Mouse (Mus musculus) heart, postnatal 0 days (tissue): ENCODE results near the gene Slc35b4. TPM values are rescaled to one million over a fixed set of nuclear protein-coding genes. Genes with fewer than 3 reads are reported as not detected.

Experiments used
- ATAC-seq: fragments of 200-750 bp; cut with Nextera tagmentation; 2 replicates; pipeline ENCODE4 v1.8.0; 2017; ENCODE audit warnings: low read depth, moderate number of reproducible peaks, moderate library complexity; ENCODE audit not compliant: insufficient read depth
- DNase-seq: peaks from one replicate; pipeline ENCODE4 v3.0.0-alpha.2; 2016; ENCODE audit warnings: low spot score
- H3K27ac ChIP-seq: fragments of 300-500 bp; sonication (generic); 2 replicates; pipeline ENCODE4 v1.5.1; 2014; ENCODE audit warnings: low read depth, mild to moderate bottlenecking
- H3K27me3 ChIP-seq: fragments of 300-500 bp; sonication (generic); 2 replicates; pipeline ENCODE4 v1.6.1; 2014; ENCODE audit warnings: low read length, mixed read lengths; ENCODE audit not compliant: control insufficient read depth, insufficient read depth
- H3K36me3 ChIP-seq: fragments of 300-500 bp; sonication (generic); replicated peaks from 2 replicates; pipeline ENCODE4 v1.6.1; 2014; ENCODE audit warnings: low read length, mixed read lengths; ENCODE audit not compliant: control insufficient read depth, insufficient read depth
- H3K4me1 ChIP-seq: fragments of 300-500 bp; sonication (generic); 2 replicates; pipeline ENCODE4 v1.6.1; 2014; ENCODE audit warnings: antibody characterized with exemption; ENCODE audit not compliant: control insufficient read depth, insufficient read depth
- H3K4me2 ChIP-seq: fragments of 300-500 bp; sonication (generic); 2 replicates; pipeline ENCODE4 v1.6.1; 2014; ENCODE audit warnings: low read depth, mild to moderate bottlenecking, low read length, moderate library complexity
- H3K4me3 ChIP-seq: fragments of 300-500 bp; sonication (generic); 2 replicates; pipeline ENCODE4 v1.5.1; 2014; ENCODE audit warnings: low read depth, low read length
- H3K9ac ChIP-seq: fragments of 300-500 bp; sonication (generic); replicated peaks from 2 replicates; pipeline ENCODE4 v1.6.1; 2014; ENCODE audit warnings: low read depth, low read length, mixed read lengths
- H3K9me3 ChIP-seq: fragments of 300-500 bp; sonication (generic); replicated peaks from 2 replicates; pipeline ENCODE4 v1.6.1; 2016; ENCODE audit warnings: low read length; ENCODE audit not compliant: control insufficient read depth
- CTCF ChIP-seq: IDR thresholded peaks from 2 replicates; pipeline ENCODE4 v1.5.1; 2016; ENCODE audit warnings: antibody characterized with exemption, control low read depth, low read depth
- EP300 ChIP-seq: IDR thresholded peaks from 2 replicates; pipeline ENCODE4 v1.6.1; 2016; ENCODE audit warnings: antibody characterized with exemption, low read depth
- WGBS: fragments of 180-500 bp; shearing (Covaris S2); extraction: QIAGEN DNeasy Blood & Tissue Kit; methylation state at CpG from one replicate; pipeline ENCODE4 v1.1.7; 2014; 5-methylcytosine and 5-hydroxymethylcytosine counted together
- polyA plus RNA-seq: library from polyadenylated mRNA; unstranded; fragments of >200 nt; fragmentation: Nextera tagmentation; extraction: Ambion mirVana; gene quantifications from 2 replicates; pipeline ENCODE4 v1.2.1, GENCODE M21; 2015
- total RNA-seq: library from RNA; depleted of rRNA; stranded (reverse); fragments of >200 nt; gene quantifications from 2 replicates; pipeline ENCODE4 v1.2.3, GENCODE M21; 2014; ENCODE audit warnings: low replicate concordance

The Slc35b4 gene
- total and polyA plus RNA-seq, 2 experiments from 2014 or later, result 9.0 to 14.6 TPM

GRCm38 (mm10) chr6:34156841-34157748, 19.8 kb downstream of the Slc35b4 start:
- H3K4me1 ChIP-seq, result peaks cover 21% of the 10 kb centered on the region
- H3K9me3 ChIP-seq, result no peaks in the 10 kb centered on the region
- no peak overlapping the region for H3K4me2 ChIP-seq
- H3K36me3 ChIP-seq, result peaks cover 53% of the 10 kb centered on the region
- WGBS, result 85% methylated on average over 14 of the region's 14 CpGs
- no peak for ATAC-seq
- H3K27me3 ChIP-seq, result no peaks in the 10 kb centered on the region
- no peak for DNase-seq
- TF ChIP-seq CTCF (no peak), EP300 (no peak)
- no peak overlapping the region for H3K4me3 ChIP-seq
- H3K9ac ChIP-seq, result no peak overlapping the region
- peak overlapping the region; percentile 15; the same call in 1 of the 2 replicates for H3K27ac ChIP-seq

GRCm38 (mm10) chr6:34156057-34156456, 20.9 kb downstream of the Slc35b4 start:
- 53% methylated on average over 5 of the region's 5 CpGs for WGBS
- Histone ChIP-seq H3K9ac (no peak overlapping the region), H3K4me2 (no peak overlapping the region), H3K36me3 (peaks cover 44% of the 10 kb centered on the region), H3K9me3 (no peaks in the 10 kb centered on the region), H3K4me1 (peaks cover 21% of the 10 kb centered on the region), H3K27ac (peak overlapping the region; percentile 56; the same call in 1 of the 2 replicates), H3K27me3 (no peaks in the 10 kb centered on the region), H3K4me3 (no peak overlapping the region)
- ATAC-seq (no peak), DNase-seq (no peak)
- no peak for TF ChIP-seq EP300

- Histone ChIP-seq H3K36me3 (peaks cover 36% of the 10 kb centered on the region), H3K4me2 (no peak overlapping the region), H3K4me1 (peaks cover 21% of the 10 kb centered on the region), H3K27ac (peak overlapping the region; percentile 56; the same call in 1 of the 2 replicates), H3K4me3 (no peak overlapping the region), H3K9me3 (no peaks in the 10 kb centered on the region), H3K9ac (no peak overlapping the region), H3K27me3 (no peaks in the 10 kb centered on the region)
- TF ChIP-seq CTCF (no peak), EP300 (no peak)
- DNase-seq, result no peak
- WGBS, result 72% methylated on average over 15 of the region's 15 CpGs
- ATAC-seq, result no peak
Measured at GRCm38 (mm10) chr6:34155137-34155804, 21.6 kb downstream of the Slc35b4 start.

GRCm38 (mm10) chr6:34154202-34154601, 22.7 kb downstream of the Slc35b4 start:
- Histone ChIP-seq H3K27me3 (no peaks in the 10 kb centered on the region), H3K36me3 (peaks cover 25% of the 10 kb centered on the region), H3K9me3 (no peaks in the 10 kb centered on the region), H3K27ac (peak overlapping the region; percentile 56; the same call in 1 of the 2 replicates), H3K4me1 (peaks cover 21% of the 10 kb centered on the region), H3K4me2 (no peak overlapping the region), H3K4me3 (no peak overlapping the region), H3K9ac (no peak overlapping the region; the same call in 1 of the 2 replicates)
- TF ChIP-seq EP300, result no peak
- TF ChIP-seq CTCF, result no peak
- ATAC-seq (no peak), DNase-seq (no peak)
- 34% methylated on average over 3 of the region's 3 CpGs for WGBS

- Histone ChIP-seq H3K27ac (no peak overlapping the region; the same call in 1 of the 2 replicates), H3K9me3 (no peaks in the 10 kb centered on the region), H3K36me3 (peaks cover 18% of the 10 kb centered on the region), H3K4me1 (peaks cover 21% of the 10 kb centered on the region), H3K4me2 (no peak overlapping the region), H3K4me3 (no peak overlapping the region), H3K9ac (no peak overlapping the region; the same call in 1 of the 2 replicates), H3K27me3 (no peaks in the 10 kb centered on the region)
- ATAC-seq, result no peak
- TF ChIP-seq EP300, result no peak
- TF ChIP-seq CTCF, result no peak
- WGBS, result 78% methylated on average over 18 of the region's 18 CpGs
- DNase-seq, result no peak
Measured at GRCm38 (mm10) chr6:34153069-34154052, 23.6 kb downstream of the Slc35b4 start.
